Mouse (Mus musculus): ENCODE measurements around the gene Tnfsf12.

The Tnfsf12 gene

GRCm38 (mm10) chr11:69680136-69680855, 15.4 kb downstream of the Tnfsf12 start:
- peak in 1 of 2 experiments; percentile 43 for DNase-seq

- no peak for DNase-seq
Observed at GRCm38 (mm10) chr11:69679144-69679543, 16.5 kb downstream of the Tnfsf12 start.

GRCm38 (mm10) chr11:69672211-69672706, 23.4 kb downstream of the Tnfsf12 start, which contains the start of gene Eif4a1:
Eif4a1 (minus strand) TSS chr11:69672423.
- DNase-seq, result peak; percentile 100

- DNase-seq, result no peak
Observed at GRCm38 (mm10) chr11:69671726-69672124, 23.9 kb downstream of the Tnfsf12 start.

GRCm38 (mm10) chr11:69670786-69671725, 24.6 kb downstream of the Tnfsf12 start:
- peak; percentile 96 to 98 for DNase-seq

- no peak for DNase-seq
Observed at GRCm38 (mm10) chr11:69666665-69667005, 29.0 kb downstream of the Tnfsf12 start.

- no peak for DNase-seq
Observed at GRCm38 (mm10) chr11:69665961-69666664, 29.5 kb downstream of the Tnfsf12 start, which contains the start of gene Cd68. Cd68 (minus strand) TSS chr11:69666153.

GRCm38 (mm10) chr11:69665457-69665960, 30.1 kb downstream of the Tnfsf12 start:
- no peak for DNase-seq

- no peak for DNase-seq
Observed at GRCm38 (mm10) chr11:69664841-69665240, 30.8 kb downstream of the Tnfsf12 start.

GRCm38 (mm10) chr11:69663795-69664194, 31.9 kb downstream of the Tnfsf12 start:
- DNase-seq, result peak in 1 of 2 experiments; percentile 37

- DNase-seq, result no peak
Observed at GRCm38 (mm10) chr11:69662967-69663671, 32.5 kb downstream of the Tnfsf12 start.

GRCm38 (mm10) chr11:69662213-69662966, 33.3 kb downstream of the Tnfsf12 start, which contains the start of gene Mpdu1:
Mpdu1 (minus strand) TSS chr11:69662642.
- peak; percentile 93 to 95 for DNase-seq

- DNase-seq, result peak in 1 of 2 experiments; percentile 30
Observed at GRCm38 (mm10) chr11:69661221-69661881, 34.3 kb downstream of the Tnfsf12 start.

- no peak for DNase-seq
Observed at GRCm38 (mm10) chr11:69657462-69657881, 38.2 kb downstream of the Tnfsf12 start.

- peak; percentile 61 to 71 for DNase-seq
Observed at GRCm38 (mm10) chr11:69656617-69657461, 38.8 kb downstream of the Tnfsf12 start.

GRCm38 (mm10) chr11:69656065-69656455, 39.6 kb downstream of the Tnfsf12 start:
- DNase-seq, result no peak

- peak; percentile 81 to 86 for DNase-seq
Observed at GRCm38 (mm10) chr11:69655264-69656064, 40.2 kb downstream of the Tnfsf12 start, which contains the start of gene Sox15. Sox15 (plus strand) TSS chr11:69655314.

- no peak for DNase-seq
Observed at GRCm38 (mm10) chr11:69654760-69655159, 40.9 kb downstream of the Tnfsf12 start.
